Mouse (Mus musculus): ENCODE data around the gene Gas1.

Gas1 gene

DNA sequence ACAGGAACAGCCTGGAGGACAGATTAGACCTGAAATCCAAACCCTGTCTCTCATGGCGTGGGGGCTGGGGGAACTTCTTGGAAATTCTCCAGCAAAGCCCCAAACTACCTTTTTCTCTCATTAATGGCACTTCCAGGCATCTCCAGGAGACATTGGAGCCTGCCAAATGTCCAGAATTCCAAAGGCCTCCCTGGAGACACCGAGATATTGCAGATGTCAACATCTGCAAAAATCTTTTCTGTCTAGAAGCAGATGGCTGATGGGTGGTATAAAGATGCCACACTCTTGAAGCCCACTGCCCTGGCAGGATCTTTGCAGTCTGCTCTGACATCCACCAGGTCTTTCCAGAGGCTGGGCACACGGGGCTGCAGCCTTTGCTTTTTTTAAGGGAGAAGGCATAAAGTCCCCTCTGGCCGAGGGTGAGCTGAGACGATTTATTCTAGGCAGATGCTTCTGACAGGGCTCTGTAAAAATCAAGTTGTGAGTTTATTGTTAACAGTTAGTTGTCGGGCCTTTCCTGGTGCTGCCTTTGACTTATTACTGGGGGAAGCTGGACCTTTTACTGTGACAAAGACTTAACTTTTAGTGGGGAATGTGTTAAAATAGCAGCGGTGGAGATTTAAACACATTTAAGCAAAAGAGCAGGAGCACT, 4.7 kb downstream of the Gas1 start:
- DNase-seq, result no peak

DNA sequence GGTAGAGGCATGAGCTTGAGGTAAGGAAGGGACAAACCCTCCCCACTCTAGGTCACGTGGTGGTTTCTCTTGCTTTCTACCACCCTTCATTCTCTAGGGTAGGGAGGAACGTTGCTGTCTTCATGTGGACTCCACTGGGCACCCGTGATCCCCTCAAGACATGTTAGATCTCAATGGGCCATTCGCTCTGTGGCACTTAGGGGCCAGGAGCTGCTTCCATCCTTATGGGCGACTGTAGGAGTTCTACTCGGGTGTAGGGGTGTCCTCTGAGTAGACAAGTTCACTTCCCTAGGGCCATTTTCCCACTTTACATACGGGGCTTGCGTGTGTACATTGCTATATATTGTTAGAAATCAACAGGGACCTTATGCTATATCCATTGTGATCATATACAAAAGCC, 5.4 kb downstream of the Gas1 start:
- no peak for DNase-seq

DNA sequence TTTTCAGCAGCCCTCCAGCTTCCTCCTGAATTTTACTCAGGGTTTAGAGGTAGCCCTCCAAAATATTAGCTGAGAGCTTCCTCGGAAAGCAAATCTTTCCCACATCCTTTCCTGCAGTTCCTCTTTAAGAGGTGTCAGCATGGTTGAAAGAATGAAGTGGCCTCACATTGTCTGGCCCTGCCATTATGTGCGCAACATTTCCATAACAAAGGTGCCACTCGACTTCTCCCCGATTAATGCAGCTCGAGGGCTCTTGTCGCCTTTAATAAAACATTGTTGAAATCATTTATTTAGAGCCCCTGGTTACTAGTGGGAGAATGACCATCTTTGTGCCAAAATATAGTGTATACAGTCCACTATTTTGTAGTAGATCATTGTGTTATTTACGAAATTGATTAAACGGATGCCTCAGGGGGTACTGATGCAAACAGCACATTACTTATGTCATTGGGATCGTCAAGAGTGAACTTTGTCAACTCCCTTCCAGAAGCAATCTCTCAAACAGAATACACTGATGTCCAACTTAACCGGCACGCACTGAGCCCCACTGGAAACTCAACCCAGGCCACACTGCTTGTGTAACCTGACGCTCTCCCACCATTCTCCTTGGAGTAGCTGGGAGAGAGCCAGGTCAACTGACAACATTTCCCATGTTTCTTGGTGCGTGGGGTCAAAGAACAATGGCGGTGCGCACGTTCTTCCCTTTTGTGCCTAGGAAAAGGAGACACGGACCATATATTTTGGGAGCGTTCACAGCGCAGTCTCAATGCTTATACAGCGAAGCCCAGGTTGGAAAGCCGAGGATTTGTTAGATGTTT, 6.1 kb downstream of the Gas1 start:
- no peak for DNase-seq

DNA sequence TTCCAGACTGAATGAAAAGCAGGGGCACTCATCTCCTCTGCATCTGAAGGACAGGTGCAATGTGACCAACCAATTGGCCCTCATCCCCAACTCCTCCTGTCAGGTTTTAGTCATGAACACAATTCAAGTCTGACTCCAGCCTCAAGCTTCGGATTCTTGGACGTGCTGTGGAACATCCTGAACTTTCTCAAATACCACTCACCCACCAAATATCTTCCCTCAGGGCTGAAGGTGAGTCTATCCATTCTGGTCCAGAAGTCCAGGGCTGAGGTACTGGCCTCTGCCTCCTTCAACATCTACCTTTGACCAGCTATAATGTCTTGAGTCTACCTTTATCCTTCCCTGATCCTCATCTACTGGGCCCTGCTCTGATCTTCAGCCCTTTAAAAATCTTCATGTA, 8.1 kb downstream of the Gas1 start:
- DNase-seq, result no peak

DNA sequence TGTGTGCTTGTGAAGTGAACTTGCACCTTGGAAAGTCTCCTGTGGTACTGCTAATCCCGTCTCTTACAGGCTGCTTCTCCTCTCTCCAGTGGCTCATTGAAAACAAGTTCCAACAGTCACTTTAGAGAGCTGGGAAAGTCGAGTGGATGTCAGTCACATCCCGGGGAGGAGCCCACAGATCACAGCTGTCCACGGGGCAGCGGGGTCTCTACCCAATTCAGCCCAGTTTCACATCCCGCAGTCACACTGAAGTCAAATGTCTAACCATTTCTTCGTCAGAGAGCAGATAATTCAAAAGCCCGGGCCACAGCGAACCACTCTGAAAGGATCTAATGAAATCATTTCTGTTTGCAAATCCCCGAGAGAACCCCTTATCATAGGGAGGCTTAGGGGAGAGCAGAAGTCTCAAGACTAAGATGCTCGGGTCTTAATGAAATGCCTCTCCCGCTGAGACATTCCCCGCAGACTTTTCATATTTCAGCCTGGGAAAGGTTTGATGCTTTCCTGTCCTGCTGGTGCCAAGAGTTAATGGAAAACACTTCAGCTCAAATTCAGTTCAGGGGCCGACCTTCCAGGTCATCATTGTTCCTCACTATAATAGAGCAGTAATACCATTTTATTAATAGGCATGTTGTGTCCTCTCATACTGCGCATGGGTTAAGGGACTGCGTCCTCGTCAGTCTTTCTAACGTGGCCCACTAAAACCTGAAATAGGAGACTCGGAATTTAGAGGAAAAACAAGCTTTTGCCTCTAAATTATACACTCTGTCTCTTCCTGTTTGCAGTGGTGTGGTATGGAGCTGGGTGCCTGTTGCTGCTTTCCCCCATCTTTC, 20.7 kb downstream of the Gas1 start:
- DNase-seq, result no peak

DNA sequence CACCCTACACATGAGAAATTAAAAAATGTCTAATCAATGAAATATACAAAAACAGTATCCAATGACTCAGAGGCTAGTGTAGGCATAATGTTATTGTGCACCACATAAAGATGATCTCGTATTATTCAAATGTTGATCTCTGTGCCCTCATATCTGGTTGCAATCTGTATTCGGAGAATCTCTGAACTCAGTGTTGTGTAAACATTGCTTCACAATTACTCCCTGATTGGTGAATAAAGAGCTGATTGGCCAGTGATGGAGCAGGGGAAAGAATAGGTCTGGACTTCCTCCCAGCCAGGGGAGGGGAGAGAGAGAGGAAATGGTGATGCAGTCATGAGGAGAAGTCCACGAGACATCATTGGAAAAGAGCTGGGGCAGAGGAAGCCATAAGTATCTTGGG, 23.0 kb downstream of the Gas1 start:
- DNase-seq, result no peak

DNA sequence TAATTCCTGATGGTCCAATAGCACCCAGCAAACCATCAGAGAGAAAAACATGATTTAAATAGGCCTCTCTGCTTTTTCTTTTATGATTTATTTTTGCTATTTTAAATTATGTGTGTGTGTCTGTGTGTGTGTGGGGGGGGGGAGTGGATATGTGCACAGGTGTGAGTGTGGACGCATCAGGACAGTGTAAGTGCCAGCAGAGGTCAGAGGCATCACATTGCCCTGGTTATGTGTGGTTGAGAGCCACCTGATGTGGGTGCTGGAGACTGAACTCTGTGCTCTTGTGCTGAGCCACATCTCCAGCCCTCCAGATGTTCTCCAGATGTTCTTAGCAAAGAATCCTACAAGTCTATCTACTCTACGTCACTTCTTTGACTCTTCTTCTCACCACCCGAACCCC, 28.9 kb downstream of the Gas1 start:
- DNase-seq, result no peak

DNA sequence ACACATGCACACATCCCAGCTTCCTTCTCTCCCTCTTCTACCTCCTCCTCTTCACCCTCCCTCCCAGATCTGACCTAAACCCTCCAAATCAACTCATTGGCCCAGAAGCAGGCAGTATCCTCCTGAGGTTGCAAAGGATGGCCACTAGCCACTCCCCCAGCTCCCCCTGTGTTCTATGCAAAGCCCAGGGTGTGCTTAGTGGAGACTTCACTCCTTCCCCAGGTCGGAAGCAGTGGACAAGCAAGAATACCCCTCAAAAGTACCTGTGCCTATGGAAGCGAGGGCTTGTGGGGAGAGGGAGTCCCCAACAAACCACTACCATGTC, 29.3 kb downstream of the Gas1 start:
- no peak for DNase-seq

DNA sequence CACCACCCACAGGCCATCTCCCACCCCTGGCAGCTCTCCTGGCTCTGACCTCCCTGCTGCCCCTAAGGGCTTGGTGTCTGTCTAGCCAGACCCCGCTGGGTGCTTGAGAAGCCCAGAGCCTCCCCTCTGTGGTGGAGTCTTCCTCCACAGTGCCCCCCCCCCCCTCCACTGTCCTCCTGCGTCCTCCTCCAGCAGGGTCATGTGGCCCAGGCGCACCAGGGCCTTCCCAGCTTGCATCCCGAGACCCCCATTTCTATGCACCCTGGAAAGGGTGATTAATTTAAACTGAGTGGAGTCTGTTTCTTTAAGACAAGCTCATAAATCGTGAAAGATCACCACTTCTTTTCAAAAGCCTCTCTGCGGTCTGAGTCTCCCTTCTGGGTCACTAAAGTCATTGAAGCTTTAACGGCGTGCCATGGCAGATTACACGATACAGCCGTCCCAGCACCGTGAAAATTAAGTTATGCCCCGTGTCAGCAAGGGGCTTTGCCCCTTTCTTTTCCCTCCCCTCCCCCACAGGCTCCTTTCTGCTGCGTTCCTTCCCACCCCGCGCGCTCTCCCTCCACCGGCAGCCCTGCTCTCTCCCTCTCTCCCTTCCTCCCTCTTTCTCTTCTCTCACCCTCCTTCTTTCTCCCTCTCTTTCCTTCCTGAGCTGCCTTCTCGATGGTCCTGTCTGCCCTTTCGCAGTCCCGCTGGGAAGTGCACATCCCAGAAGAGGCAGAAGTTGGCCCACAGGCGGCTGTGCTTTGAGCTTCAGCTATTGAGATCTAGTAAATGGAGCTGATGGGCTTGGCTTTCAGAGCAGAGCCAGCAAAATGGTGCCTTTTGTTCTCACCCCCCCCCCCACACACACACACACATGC, 29.9 kb downstream of the Gas1 start:
- peak; percentile 12 for DNase-seq

DNA sequence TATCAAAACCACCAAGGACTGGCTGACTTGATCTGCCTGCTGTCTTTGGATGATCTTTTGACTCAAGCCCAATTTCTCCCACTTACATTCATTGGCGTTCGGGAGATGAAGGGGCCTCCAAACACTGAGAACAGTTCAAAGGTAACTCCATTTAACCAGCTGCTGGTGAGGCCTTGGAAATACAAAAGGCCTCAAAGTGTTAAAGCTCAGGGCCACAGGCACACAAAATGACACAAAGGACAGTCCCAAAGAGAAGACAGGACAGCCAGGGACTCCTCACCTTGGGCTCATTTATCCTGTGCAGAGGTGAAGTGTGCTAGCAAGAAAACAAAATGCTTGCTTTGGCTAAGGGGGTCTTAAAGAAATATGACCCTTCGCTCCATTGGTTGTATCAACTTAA, 30.9 kb downstream of the Gas1 start:
- DNase-seq, result no peak

DNA sequence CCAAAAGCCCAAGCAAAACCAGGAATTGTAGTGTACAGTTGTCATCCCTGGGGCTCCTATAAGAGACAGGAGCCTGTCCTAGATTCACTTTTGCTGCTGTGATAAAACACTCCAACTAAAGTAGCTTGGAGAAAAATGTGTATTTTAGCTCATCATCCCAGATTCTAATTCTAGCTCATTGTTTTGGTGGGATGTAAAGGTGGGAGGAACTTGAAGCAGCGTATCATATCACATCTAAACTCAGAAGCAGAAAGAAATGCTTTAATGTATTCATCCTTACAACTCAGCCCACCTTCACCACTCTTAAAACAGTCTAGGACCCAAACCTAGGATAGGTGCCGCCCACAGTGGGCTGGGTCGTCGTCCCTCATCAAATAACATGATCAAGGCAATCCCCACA, 40.2 kb downstream of the Gas1 start:
- no peak for DNase-seq

DNA sequence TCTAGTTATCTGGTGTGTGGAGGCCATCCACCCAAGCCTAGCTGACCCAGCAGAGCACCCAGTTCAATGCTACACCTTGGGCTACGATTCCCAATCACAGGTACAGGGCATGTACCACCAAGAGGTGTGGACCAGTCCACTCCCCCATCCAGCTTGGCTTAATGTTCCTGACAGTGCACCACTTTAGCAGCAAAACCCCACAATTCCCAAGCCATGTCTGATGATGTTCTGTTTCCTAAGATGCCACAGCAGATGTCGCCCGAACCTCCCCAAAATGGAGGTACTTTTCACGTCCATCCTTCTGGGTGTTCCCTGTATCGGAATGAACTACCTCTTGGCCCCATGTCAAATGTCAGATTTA, 42.7 kb downstream of the Gas1 start:
- DNase-seq, result no peak

DNA sequence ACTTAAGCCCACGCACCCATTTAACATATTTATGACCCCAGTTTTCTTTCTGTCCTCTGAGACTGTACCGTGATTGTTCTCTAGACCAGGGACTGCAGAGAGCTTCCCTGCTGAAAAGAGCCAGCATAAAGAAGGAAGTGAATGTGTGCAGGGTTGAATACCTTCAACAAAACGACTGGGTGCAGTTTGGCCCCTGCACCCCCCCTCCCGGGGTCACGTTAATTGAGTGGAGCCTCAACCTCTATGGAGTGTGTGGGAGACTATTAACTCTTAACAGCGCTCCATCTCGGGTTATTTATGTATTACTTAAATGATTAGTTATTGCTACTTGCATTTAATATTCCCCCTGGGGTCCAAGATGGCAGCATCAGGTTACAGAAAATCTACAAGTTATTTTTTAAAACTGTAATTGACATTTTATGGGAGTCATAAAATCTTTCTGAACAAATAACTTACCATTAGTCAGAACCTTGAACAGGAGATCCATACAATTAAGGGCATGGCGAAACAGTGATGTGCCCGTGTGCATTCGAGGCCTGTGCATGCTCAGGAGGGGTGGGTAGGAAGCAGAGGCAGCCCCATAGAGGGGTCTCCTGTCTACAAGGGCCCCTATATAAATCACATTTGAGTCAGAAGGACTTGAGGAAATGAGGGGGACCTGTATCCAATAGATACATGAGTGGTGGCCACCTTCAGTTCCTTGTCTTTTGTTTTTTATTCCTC, 43.3 kb downstream of the Gas1 start:
- DNase-seq, result no peak

DNA sequence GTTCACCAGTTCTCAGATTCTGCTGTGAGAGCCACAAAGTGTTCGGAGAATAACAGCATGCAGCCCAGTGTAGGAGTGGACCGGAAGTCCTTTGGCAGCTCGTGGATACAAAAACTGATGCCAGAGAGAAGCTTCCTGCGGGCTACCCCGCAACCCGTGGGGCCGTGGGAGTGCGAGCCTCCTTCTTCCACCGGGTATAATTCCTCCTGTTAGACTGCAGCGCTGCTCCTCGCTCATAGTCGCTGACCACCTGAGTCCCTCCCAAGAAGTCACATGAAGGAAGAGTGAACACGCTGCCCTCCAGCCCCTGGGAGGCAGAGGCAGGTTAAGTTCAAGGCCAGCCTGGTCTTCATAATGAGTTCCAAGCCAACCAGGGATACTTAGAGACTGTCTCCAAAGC, 45.4 kb downstream of the Gas1 start:
- no peak for DNase-seq

DNA sequence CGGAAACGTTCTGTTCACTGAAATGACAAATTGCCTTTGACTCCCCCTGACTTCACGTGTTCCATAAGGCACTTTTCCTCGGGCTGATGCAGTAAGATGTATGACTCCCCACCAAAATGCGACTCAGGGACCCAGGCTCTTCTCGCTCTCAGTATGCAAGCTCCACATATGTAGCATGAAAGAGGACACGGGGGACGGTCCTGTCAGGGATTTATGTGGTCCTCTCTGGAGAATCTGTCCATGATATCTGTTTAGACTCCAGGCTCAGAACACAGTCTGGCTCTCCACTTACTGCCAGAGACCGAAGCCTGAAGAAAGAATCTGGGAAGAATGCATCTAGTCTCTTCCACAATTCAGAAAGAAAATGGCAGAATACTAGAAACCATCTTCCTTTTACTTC, 47.6 kb downstream of the Gas1 start:
- DNase-seq, result no peak

DNA sequence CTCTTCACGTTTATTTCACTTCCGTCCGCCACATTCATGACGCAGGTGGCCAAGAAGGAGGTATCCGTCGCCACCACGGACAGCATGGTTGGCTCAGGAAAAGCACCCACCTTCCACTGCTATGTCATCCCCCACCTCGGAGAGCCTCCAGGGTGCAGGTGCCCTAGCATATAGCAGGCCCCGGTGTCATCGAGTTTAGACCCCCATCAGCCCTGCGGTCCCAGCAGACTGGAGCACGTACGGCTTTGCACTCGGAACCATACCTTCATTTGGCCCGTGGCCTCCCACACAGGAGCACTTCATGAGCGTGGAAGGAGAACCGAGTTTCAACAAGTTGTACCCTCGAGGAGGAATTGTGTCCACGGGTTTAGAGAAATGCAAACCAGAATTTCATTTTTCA, 50.8 kb downstream of the Gas1 start:
- DNase-seq, result no peak

DNA sequence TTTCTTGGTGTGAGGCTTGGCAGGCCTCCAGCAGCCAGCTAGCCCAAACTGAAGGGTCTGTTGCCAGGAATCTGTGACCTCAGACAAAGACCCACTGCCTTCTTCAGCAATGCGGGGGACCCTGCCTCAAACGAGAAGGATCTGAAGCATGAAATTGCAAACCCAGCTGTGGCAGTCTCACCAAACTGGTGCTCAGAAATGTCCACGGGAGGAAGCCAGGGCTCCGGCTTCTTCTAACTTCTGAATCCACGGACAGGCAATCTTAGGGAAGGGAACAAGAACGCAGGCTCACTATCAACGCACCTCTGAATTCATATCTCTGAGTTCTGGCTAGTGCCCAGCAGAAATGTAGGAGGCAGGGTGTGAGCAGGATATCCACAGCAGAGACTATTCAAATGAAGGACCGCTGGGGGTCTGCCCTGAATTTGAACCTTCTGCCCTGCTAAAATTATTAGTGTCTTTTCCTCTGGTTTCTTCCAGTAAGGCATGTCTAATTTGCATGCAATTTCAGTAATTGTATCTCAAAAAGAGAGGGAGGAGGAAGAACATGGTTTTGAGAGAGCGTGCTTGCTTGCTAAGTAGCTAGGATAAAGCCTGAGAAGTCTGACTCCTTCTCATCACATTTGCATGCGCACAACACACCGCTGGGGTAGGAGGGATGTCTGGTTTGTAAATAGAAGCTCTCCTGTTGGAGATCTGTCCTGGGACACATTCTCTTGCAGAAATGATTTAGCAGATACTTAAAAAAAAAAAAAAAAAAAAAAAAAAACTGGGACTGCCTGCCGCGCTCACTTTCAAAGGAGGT, 51.5 kb downstream of the Gas1 start:
- no peak for DNase-seq

DNA sequence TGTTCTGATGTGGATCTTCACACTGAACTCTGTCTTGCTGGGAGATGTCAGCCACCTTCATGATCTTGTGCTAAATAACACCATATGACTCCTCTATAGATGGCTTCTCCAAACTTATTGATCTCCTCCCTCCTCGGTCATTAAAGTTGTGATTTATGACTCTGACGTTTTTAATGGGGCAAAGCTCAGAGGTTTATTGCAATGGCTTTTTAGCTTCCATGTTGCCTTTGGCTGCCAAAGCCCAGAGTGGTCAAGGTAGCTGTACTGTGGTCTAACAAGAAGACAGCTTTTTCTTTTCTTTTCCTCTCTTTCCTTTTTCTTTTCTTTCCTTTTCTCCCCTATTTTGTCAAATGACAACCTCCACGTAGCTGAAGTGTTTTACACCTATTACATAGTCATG, 52.1 kb downstream of the Gas1 start:
- no peak for DNase-seq

DNA sequence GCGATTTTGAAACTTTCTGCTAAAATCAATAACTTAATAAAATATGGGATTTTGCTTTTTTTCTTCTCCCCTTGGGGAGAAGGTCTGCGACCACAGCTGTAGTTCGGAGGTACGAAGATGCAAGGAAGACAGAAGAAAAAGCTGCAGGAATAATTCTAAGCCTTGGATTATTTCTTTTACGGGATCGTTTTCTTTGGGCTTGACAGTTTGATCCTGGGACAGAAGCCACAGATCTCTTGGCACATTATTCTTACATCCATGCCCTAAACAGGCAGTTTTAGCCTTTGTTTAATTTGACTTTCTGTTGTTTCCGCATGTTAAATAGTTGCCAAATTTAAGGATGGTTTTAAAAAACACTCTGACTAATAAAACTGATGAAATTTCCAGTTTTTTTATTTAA, 52.7 kb downstream of the Gas1 start:
- DNase-seq, result no peak
